Comparison of ENCODE assay signal across 14 mouse cellular contexts in genomic region chr1:72373648-72374047, GRCm38 (mm10).
"Had no signal": no experiment of that assay in that cellular context is flagged by ENCODE, and none has a peak within 500 bp of the region (broad histone marks: within the 10 kb centered on the region; RNA-seq: fewer than 3 reads in every experiment).

No protein-coding gene starts in this region.

- H3K9me3 ChIP-seq: kidney, embryonic 15.5 days; liver, embryonic 13.5 days; midbrain, embryonic 12.5 days; midbrain, embryonic 15.5 days had no signal

- H3K4me1 ChIP-seq: kidney, embryonic 15.5 days; liver, embryonic 13.5 days; midbrain, embryonic 12.5 days; midbrain, embryonic 15.5 days had no signal

- DNase-seq: kidney, postnatal 10 days; kidney, postnatal 36 days; layer of hippocampus, postnatal 36 days; liver, embryonic 13.5 days; lung, adult 2 months; lung, postnatal 14 days; lung, postnatal 4 days; thymus, adult 18-20 months; thymus, postnatal 36 days had no signal

- ATAC-seq: midbrain, embryonic 15.5 days had no signal

- H3K27ac ChIP-seq: kidney, embryonic 15.5 days; left cerebral cortex, adult 2 months; liver, embryonic 13.5 days; midbrain, embryonic 12.5 days; midbrain, embryonic 15.5 days had no signal

- H3K4me3 ChIP-seq: kidney, embryonic 15.5 days; left cerebral cortex, adult 2 months; liver, embryonic 13.5 days; midbrain, embryonic 12.5 days; midbrain, embryonic 15.5 days; myocyte had no signal

- H3K27me3 ChIP-seq: kidney, embryonic 15.5 days; liver, embryonic 13.5 days; midbrain, embryonic 12.5 days; midbrain, embryonic 15.5 days had no signal

- H3K36me3 ChIP-seq: midbrain, embryonic 12.5 days; midbrain, embryonic 15.5 days had no signal

- H3K4me2 ChIP-seq: kidney, embryonic 15.5 days; liver, embryonic 13.5 days; midbrain, embryonic 12.5 days; midbrain, embryonic 15.5 days had no signal

- H3K9ac ChIP-seq: kidney, embryonic 15.5 days; liver, embryonic 13.5 days; midbrain, embryonic 12.5 days; midbrain, embryonic 15.5 days had no signal
